Mouse (Mus musculus): ENCODE data around the gene Klhl3.

The Klhl3 gene

GRCm38 (mm10) chr13:58025701-58026414 is 87.5 kb downstream of the Klhl3 start:
- CTCF ChIA-PET, result no interaction called here

DNA sequence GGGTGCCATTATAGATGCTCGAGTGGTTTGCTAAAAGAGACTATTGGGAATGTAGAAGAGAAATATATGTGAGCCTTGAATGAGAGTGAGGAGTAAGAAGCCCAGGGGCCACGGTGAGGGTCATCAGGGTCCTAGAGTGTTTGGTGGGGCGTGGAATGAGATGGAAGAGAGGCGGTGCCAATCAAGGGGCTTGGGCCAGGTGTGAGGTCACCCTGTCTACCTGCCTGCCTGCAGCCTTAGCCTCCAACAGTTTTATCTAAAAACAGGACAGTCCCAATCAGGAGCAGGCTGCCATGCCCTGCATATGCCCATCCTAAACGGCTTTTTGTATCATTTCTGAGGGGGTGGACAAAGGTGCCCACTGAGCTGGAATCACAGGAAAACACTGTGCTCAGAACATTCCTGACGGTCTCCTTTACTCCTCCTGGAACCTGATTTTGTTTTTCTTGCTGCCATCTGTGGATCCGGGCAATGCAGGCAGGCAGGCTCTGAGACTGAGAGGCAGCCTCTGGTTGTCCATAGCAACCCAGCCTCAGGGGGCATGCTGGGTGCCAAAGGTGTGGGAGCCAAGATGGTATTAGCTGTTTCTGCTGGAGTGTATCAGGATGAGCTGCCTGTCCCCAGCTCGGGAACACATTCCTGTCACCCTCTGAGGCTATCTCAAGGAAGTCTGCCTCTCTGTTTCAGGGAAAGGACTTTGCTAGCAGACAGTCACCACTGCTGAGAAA is 89.5 kb downstream of the Klhl3 start:
- CTCF ChIA-PET, result no interaction called here

GRCm38 (mm10) chr13:58023001-58023560 is 90.3 kb downstream of the Klhl3 start:
- CTCF ChIA-PET, result no interaction called here

DNA sequence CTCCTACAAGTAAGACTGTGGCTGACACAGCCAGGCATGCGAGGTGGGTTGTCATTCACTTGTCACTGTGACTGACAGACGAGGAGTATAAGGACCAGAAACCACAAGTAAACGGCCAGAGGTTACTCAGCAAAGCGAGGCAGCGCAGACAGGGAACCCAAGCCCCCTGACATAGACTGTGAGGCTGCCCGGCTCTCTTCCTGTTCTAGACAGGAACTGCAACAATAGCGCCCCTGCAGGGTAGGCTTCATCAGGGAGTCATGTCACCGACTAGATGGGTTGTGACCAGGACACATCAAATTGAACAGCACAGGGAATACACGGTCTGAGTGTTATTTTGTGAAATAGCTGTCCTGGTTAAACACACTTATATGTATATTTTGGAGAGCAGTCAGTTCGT is 93.0 kb downstream of the Klhl3 start:
- CTCF ChIA-PET, result no interaction called here

GRCm38 (mm10) chr13:58017298-58017697 is 96.1 kb downstream of the Klhl3 start:
- CTCF ChIA-PET, result no interaction called here

DNA sequence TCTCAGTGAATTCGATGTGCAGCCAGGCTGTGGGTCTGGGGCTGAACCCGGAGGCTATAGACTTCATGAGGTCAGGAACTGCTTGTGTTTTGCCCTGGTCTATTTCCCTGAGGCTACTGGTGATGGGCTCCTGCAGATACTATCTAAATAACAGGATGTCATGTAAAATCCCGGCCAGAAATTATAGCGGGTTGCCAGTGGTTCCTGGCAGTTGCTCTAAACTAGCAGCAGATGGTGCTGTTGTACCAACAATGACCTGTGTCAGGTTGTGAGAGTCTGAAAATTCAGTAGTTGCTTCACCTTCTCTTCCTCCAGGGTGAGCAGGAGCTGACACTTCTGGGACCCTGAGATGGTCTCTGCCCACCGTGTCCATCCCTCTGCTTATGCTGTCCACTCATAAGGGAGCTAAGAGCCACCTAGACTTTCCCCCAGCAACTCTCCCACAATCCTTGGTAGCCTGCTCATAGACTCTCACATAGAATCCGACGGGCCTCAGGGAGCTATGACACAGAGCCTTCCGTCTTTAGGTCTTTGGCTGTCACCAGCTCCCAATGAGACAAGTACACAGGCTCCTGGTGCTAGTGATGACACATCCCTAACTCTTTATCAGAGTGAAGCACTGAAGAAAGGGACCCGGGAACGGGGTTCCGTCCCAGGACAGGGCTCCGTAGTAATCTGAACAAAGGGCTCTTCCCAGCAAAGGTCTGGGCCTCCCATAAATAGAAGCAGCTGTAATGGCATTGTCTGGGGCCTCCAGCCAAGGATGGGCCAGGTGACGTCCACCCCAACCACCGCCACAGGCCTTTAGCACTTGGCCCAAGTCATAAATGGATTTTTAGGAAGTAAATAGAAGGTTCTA is 101.1 kb downstream of the Klhl3 start:
- CTCF ChIA-PET, result interaction anchor here (1.0 kb wide), 1 partner anchor 10 kb away, joined by 3 read pairs; no protein-coding TSS in a partner anchor

GRCm38 (mm10) chr13:58011526-58011925 is 101.9 kb downstream of the Klhl3 start:
- CTCF ChIA-PET, result no interaction called here

DNA sequence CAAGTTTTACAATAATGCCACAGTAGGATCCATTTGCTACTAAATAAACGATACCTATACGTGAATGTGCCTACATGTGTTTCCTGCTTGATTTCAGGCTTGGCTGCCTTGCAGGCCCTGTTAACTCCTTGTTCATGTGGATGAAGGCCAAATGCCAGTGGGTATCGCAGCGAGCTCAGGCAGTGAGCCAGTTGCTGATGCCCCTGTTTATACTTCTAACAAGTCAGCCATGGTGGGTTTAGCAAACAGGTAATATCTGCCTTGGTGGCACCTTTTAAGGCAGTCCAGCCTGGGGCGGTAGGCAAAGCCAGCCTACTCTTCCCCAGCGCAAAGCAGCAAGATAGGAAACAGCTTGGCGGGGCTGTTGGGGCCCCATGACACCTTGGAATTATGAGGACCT is 103.0 kb downstream of the Klhl3 start:
- CTCF ChIA-PET, result no interaction called here

DNA sequence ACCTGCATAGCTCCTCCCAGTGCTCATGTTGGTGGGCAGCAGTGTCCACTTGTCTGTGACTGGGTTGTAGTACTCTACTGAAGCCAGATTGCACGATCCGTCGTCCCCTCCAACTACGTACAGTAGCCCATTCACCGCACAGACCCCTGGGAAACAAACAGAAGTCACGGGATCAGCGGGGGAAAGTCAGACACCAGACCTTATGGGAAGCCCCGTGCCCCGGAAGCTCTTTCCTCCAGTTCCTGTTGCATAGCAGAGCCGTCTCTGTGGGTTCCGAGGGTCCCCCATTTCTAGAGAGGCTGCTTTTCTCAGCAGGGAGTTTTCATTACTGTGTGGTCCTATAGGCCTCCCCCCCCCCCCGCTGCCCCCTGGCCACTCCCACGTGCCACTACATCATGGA is 104.1 kb downstream of the Klhl3 start:
- CTCF ChIA-PET, result no interaction called here

- CTCF ChIA-PET, result no interaction called here
Observed at GRCm38 (mm10) chr13:58008038-58008364, 105.4 kb downstream of the Klhl3 start.

- CTCF ChIA-PET, result no interaction called here
Observed at GRCm38 (mm10) chr13:58007256-58008037, 105.9 kb downstream of the Klhl3 start.

- CTCF ChIA-PET, result no interaction called here
Observed at GRCm38 (mm10) chr13:58001792-58002191, 111.6 kb downstream of the Klhl3 start.

- CTCF ChIA-PET, result no interaction called here
Observed at GRCm38 (mm10) chr13:57996536-57996935, 116.9 kb downstream of the Klhl3 start.

- CTCF ChIA-PET, result no interaction called here
Observed at GRCm38 (mm10) chr13:57995864-57996263, 117.5 kb downstream of the Klhl3 start.

DNA sequence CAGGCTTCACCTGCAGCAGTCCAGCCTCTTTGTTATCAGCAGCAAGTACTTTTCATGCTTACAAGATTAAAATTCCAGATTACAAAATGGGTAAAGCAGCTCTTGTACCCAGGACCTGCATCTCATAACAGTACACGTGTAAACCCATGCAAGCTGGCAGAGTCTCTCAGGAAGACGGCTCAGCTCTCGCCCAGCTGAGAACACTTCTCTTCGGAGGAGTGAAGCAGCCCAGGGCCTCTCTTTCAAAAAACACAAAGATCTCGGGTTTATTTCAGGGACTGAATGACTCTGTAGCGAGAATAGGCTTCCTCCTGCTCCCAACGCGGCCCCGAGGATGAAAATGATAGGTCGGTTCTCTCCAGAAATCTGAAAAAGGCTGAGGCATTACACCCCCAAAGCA is 128.8 kb downstream of the Klhl3 start:
- CTCF ChIA-PET, result interaction anchor here (0.6 kb wide), 1 partner anchor 1538 kb away, joined by 3 read pairs; no protein-coding TSS in a partner anchor

DNA sequence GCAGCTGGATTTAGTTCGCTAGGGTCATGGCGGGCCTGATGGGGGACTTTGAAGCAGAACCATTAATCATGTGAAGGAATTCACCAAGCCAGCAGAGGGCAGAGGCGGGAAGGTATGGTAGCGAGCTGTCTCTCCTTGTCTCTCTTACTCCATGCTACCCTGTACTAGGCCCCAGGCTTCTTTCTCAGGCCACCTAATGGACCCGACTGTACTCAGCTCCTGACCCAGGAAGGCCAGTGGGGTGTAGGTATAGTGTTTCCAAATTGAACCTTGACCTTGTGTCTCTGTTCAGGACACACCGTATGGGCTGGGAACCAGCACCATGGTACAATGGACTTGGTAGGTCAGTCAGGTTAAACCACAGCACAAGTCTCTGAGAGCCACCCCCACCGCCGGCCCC is 129.2 kb downstream of the Klhl3 start:
- CTCF ChIA-PET, result no interaction called here

GRCm38 (mm10) chr13:57983330-57983729 is 130.1 kb downstream of the Klhl3 start:
- CTCF ChIA-PET, result no interaction called here

- CTCF ChIA-PET, result no interaction called here
Observed at GRCm38 (mm10) chr13:57982904-57983303, 130.5 kb downstream of the Klhl3 start.

DNA sequence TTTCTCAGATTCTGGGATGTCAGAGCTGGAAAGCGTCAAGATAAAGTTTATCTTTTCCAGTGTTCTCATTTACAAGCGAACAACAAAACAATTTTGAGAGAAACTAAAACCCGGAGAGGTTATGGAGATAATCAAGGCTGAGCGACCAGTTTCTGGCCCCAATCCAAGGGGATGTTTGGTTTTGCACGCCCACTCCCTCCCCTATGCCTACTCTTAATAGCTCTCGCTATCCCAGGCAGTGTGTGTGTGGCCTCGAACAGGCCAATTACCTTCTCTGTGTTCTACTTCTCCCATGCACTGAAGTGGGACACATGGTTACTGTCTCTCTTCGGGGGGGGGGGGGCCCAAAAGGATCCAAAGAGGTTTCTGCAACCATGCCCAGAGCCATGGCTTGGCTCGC is 132.7 kb downstream of the Klhl3 start:
- CTCF ChIA-PET, result interaction anchor here (0.6 kb wide), 1 partner anchor 8 kb away, joined by 16 read pairs; no protein-coding TSS in a partner anchor

DNA sequence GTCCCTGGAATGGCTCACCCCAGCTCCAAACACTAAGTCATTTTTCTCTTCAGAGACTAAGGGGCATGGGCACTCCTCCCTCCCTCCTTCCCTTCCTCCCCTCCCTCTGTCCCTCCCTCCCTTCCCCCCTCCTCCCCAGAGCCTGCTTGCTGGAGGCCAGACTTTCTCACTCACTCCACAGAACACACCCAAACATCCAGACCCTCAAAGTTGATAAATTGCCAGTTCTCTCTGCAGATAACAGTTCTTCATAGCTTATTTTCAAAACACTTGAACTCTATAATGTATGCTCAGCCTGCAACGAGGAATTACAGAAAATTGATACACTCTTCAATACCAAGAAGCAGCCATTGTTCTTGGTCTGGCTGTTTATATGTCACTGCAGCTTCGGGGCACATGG is 133.3 kb downstream of the Klhl3 start:
- CTCF ChIA-PET, result no interaction called here

DNA sequence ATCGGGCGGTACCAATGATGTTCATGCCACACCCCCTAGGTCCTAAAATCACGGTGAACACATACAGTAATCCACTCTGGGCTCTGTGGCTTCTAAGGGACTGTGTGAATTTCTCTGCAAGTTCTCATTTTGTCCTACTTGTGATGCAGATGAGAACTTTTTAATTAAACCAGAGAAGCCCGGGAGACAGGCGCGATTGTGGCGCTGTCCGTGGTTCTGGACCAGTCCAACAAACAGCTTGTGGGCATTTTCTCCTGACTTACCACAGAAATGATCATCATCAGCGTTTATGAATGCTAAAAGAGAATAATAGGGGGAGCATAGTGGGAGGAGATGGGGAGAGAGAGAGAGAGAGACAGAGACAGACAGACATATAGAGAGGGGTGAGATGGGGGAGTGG is 134.5 kb downstream of the Klhl3 start:
- CTCF ChIA-PET, result no interaction called here

DNA sequence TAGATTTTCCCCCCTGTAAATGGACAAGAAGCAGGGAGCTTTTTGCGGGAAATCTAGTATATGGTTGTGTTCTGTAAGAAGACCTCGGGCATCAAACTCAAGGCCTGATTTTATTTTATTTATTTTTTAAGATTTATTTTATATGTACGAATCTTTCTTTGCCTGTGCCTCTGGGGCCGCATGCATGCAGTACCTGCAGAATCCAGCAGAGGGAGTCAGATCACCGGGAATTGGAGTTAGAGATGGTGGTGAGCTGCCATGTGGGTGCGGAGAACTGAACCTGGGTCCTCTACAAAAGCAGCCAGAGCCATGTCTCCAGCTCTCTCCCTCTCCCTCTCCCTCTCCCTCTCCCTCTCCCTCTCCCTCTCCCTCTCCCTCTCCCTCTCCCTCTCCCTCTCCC is 135.7 kb downstream of the Klhl3 start:
- CTCF ChIA-PET, result no interaction called here

Measured in spleen, embryonic (tissue).